33 mouse cellular contexts compared by ENCODE assay signal in the genomic region with DNA sequence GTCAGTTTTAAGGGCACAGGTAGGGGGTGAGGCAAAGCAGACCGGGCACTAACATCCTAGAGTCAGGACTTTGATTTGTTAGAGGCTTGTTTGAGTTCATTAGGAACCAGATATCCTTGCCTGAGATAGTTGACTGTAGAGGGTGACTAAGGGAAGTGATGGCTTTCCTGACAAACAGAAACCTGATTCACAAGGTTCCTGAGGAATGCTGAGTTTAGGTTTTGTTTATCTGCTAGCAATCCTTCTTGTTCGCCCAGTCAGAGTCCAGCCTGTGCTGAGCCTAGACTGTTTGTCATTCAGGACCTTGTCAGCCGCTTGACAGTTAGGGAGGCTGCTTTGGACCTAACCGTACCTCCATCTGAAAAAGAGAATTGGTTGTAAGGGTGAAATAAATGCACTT. TPM values are rescaled to one million over a fixed set of nuclear protein-coding genes. Genes with fewer than 3 reads are reported as not detected.
DNase-seq lines count a peak whose midpoint lies in the region; ATAC-seq and TF ChIP-seq lines count a peak whose summit lies in the region.
"Had no signal": no experiment of that assay in that cellular context is flagged by ENCODE, and none has a peak within 500 bp of the region (broad histone marks: within the 10 kb centered on the region; RNA-seq: fewer than 3 reads in every experiment).

No protein-coding gene starts in this region.

- peaks cover 9% of the 10 kb centered on the region; the same call in 1 of the 2 replicates for H3K4me1 ChIP-seq in heart, postnatal 0 days (ENCODE audit: control insufficient read depth, insufficient read depth)
- H3K4me1 ChIP-seq in liver, embryonic 16.5 days (ENCODE audit: control insufficient read depth, low read depth, low read length) = no peaks in the 10 kb centered on the region
- H3K4me1 ChIP-seq in liver, embryonic 11.5 days (replicated peaks; ENCODE audit: control insufficient read depth, insufficient read depth, low read length) = 0 out of 2 replicates have a peak, but pooled peaks cover 7% of the 10 kb centered on the region
- H3K4me1 ChIP-seq in intestine, embryonic 16.5 days (ENCODE audit: control insufficient read depth, insufficient read depth, low read length) = no peaks in the 10 kb centered on the region
- H3K4me1 ChIP-seq: embryonic facial prominence, embryonic 13.5 days; liver, embryonic 15.5 days had no signal

- ATAC-seq in heart, postnatal 0 days (ENCODE audit: insufficient read depth, low read depth) = no peak
- ATAC-seq in liver, embryonic 16.5 days (ENCODE audit: low read depth) = 0 out of 2 replicates have a peak, but pooled peaks have one; percentile 13
- ATAC-seq in liver, embryonic 11.5 days (replicated peaks; ENCODE audit: low FRiP score) = no peak
- ATAC-seq in intestine, embryonic 16.5 days = peak; percentile 40; the same call in 1 of the 2 replicates
- ATAC-seq: forebrain, embryonic 15.5 days; hindbrain, postnatal 0 days; midbrain, embryonic 13.5 days; Patski had no signal

- H3K36me3 ChIP-seq in heart, postnatal 0 days (replicated peaks; ENCODE audit: control insufficient read depth, insufficient read depth, low read length) = no peaks in the 10 kb centered on the region
- no peaks in the 10 kb centered on the region for H3K36me3 ChIP-seq in liver, embryonic 16.5 days (ENCODE audit: control insufficient read depth, insufficient read depth)
- H3K36me3 ChIP-seq in liver, embryonic 11.5 days (ENCODE audit: control insufficient read depth, insufficient read depth, low read length) = no peaks in the 10 kb centered on the region
- no peaks in the 10 kb centered on the region for H3K36me3 ChIP-seq in intestine, embryonic 16.5 days (ENCODE audit: control insufficient read depth, insufficient read depth, low read length)
- H3K36me3 ChIP-seq: embryonic facial prominence, embryonic 13.5 days; forebrain, embryonic 10.5 days; forebrain, embryonic 15.5 days; heart, embryonic 13.5 days; hindbrain, embryonic 12.5 days; limb, embryonic 12.5 days; liver, embryonic 15.5 days; midbrain, embryonic 13.5 days had no signal

- intact Hi-C loops in heart, postnatal 10 days (cut with DNase I) = loop anchor here (5.0 kb wide), 2 partner anchors 37 to 53 kb away; a partner anchor contains a TSS

- H3K9ac ChIP-seq in heart, postnatal 0 days (replicated peaks; ENCODE audit: low read depth, low read length) = no peak overlapping the region
- H3K9ac ChIP-seq in liver, embryonic 16.5 days (ENCODE audit: low read depth, low read length) = no peak overlapping the region
- H3K9ac ChIP-seq in liver, embryonic 11.5 days (ENCODE audit: low read depth, low read length) = no peak overlapping the region
- H3K9ac ChIP-seq in intestine, embryonic 16.5 days (ENCODE audit: low read depth, low read length) = no peak overlapping the region
- H3K9ac ChIP-seq: embryonic facial prominence, embryonic 13.5 days; forebrain, embryonic 15.5 days; heart, embryonic 13.5 days; hindbrain, embryonic 12.5 days; limb, embryonic 12.5 days; liver, embryonic 15.5 days; midbrain, embryonic 13.5 days had no signal

- no peak overlapping the region for H3K27ac ChIP-seq in heart, postnatal 0 days (ENCODE audit: low read depth)
- no peak overlapping the region for H3K27ac ChIP-seq in liver, embryonic 16.5 days (ENCODE audit: low read length)
- no peak overlapping the region for H3K27ac ChIP-seq in liver, embryonic 11.5 days (ENCODE audit: low read depth, low read length)
- no peak overlapping the region for H3K27ac ChIP-seq in intestine, embryonic 16.5 days (ENCODE audit: low read length)
- H3K27ac ChIP-seq: embryonic facial prominence, embryonic 13.5 days; forebrain, embryonic 10.5 days; forebrain, embryonic 15.5 days; gastrocnemius, adult 2 months; heart, adult 2 months; heart, embryonic 13.5 days; hindbrain, embryonic 12.5 days; hindbrain, postnatal 0 days; liver, embryonic 15.5 days; midbrain, embryonic 13.5 days had no signal

- no peak for TF ChIP-seq EP300 in heart, postnatal 0 days (IDR thresholded peaks at IDR 0.05; ENCODE audit: low read depth)

- no peaks in the 10 kb centered on the region for H3K27me3 ChIP-seq in heart, postnatal 0 days (ENCODE audit: control insufficient read depth, insufficient read depth, low read length)
- H3K27me3 ChIP-seq in liver, embryonic 16.5 days (ENCODE audit: control insufficient read depth, insufficient read depth, low read depth, low read length) = no peaks in the 10 kb centered on the region
- no peaks in the 10 kb centered on the region for H3K27me3 ChIP-seq in liver, embryonic 11.5 days (replicated peaks; ENCODE audit: control insufficient read depth, insufficient read depth, low read length)
- H3K27me3 ChIP-seq in intestine, embryonic 16.5 days (replicated peaks; ENCODE audit: control insufficient read depth, insufficient read depth, low read length) = no peaks in the 10 kb centered on the region
- H3K27me3 ChIP-seq: embryonic facial prominence, embryonic 13.5 days; forebrain, embryonic 15.5 days; liver, embryonic 15.5 days; midbrain, embryonic 13.5 days; Patski had no signal

- 44% methylated on average over 4 of the region's 4 CpGs for WGBS in heart, postnatal 0 days
- WGBS in liver, embryonic 16.5 days (ENCODE audit: insufficient replicate concordance) = 42% methylated on average over 4 of the region's 4 CpGs
- WGBS in liver, embryonic 11.5 days = 40% methylated on average over 4 of the region's 4 CpGs
- WGBS in intestine, embryonic 16.5 days = 19% methylated on average over 4 of the region's 4 CpGs

- DNase-seq in heart, postnatal 0 days (ENCODE audit: low spot score) = peak; percentile 9
- no peak for DNase-seq in heart, postnatal 10 days
- DNase-seq in liver, embryonic 11.5 days (ENCODE audit: low spot score) = no peak
- DNase-seq in yolk sac, embryonic 10.5 days (ENCODE audit: low spot score) = peak; percentile 61
- DNase-seq in gastrocnemius, postnatal 25 days = no peak
- DNase-seq: adrenal gland, postnatal 10 days; cerebellum, adult 8-10 months; cerebellum, postnatal 36 days; gastrocnemius, adult 2 months; heart, adult 2 months; heart, postnatal 36 days; kidney, adult 18-20 months; kidney, postnatal 10 days; layer of hippocampus, adult 9-11 months; lung, postnatal 4 days; thymus, adult 2 months; thymus, postnatal 36 days had no signal

- no peak overlapping the region for H3K4me3 ChIP-seq in heart, postnatal 0 days (ENCODE audit: low read depth, low read length)
- no peak overlapping the region for H3K4me3 ChIP-seq in liver, embryonic 16.5 days (ENCODE audit: low read depth, low read length)
- no peak overlapping the region for H3K4me3 ChIP-seq in liver, embryonic 11.5 days (ENCODE audit: low read depth, low read length)
- no peak overlapping the region for H3K4me3 ChIP-seq in intestine, embryonic 16.5 days (ENCODE audit: low read length)
- H3K4me3 ChIP-seq: embryonic facial prominence, embryonic 13.5 days; forebrain, embryonic 10.5 days; forebrain, embryonic 15.5 days; gastrocnemius, adult 2 months; heart, adult 2 months; heart, embryonic 13.5 days; hindbrain, embryonic 12.5 days; limb, embryonic 12.5 days; liver, embryonic 15.5 days; midbrain, embryonic 13.5 days had no signal

- no peaks in the 10 kb centered on the region for H3K9me3 ChIP-seq in heart, postnatal 0 days (replicated peaks; ENCODE audit: control insufficient read depth, low read length)
- no peaks in the 10 kb centered on the region for H3K9me3 ChIP-seq in liver, embryonic 16.5 days (replicated peaks; ENCODE audit: control insufficient read depth, low read length)
- no peaks in the 10 kb centered on the region for H3K9me3 ChIP-seq in liver, embryonic 11.5 days (ENCODE audit: control insufficient read depth, low read length)
- H3K9me3 ChIP-seq in intestine, embryonic 16.5 days (ENCODE audit: control insufficient read depth, low read length) = no peaks in the 10 kb centered on the region
- H3K9me3 ChIP-seq: embryonic facial prominence, embryonic 13.5 days; forebrain, embryonic 10.5 days; forebrain, embryonic 15.5 days; heart, embryonic 13.5 days; hindbrain, embryonic 12.5 days; limb, embryonic 12.5 days; liver, embryonic 15.5 days; midbrain, embryonic 13.5 days had no signal

- TF ChIP-seq CTCF in heart, postnatal 0 days (IDR thresholded peaks at IDR 0.05; ENCODE audit: low read depth) = no peak

- H3K4me2 ChIP-seq in heart, postnatal 0 days (ENCODE audit: low read depth, low read length) = no peak overlapping the region
- H3K4me2 ChIP-seq in liver, embryonic 16.5 days (ENCODE audit: low read depth, low read length) = no peak overlapping the region
- H3K4me2 ChIP-seq in liver, embryonic 11.5 days = no peak overlapping the region
- no peak overlapping the region for H3K4me2 ChIP-seq in intestine, embryonic 16.5 days (ENCODE audit: low read depth, low read length)
- H3K4me2 ChIP-seq: embryonic facial prominence, embryonic 13.5 days; forebrain, embryonic 15.5 days; heart, embryonic 13.5 days; hindbrain, embryonic 12.5 days; liver, embryonic 15.5 days; midbrain, embryonic 13.5 days had no signal

RNA-seq across cellular contexts. Expression of a gene that starts 2.8 kb away (rescaled TPM):
- total RNA-seq in heart, postnatal 0 days (2014; rRNA removed; ENCODE audit: low replicate concordance) = not detected in 2 replicates
- polyA plus RNA-seq in heart, postnatal 0 days (2015; fragmentation: Nextera tagmentation; extraction: Ambion mirVana) = not detected in 2 replicates
- not detected for total RNA-seq in heart, postnatal 10 days (2021)
- 0.05 TPM in 1 of 2 replicates, not detected in the other for polyA plus RNA-seq in liver, embryonic 16.5 days (2015; fragmentation: Nextera tagmentation; extraction: Ambion mirVana)
- not detected in 2 replicates for polyA plus RNA-seq in liver, embryonic 11.5 days (2014; fragmentation: Nextera tagmentation; extraction: Ambion mirVana)
- not detected in 2 replicates for polyA plus RNA-seq in intestine, embryonic 16.5 days (2015; fragmentation: Nextera tagmentation; extraction: Ambion mirVana)
- not detected for total RNA-seq in gastrocnemius, postnatal 25 days (2021)
- total RNA-seq: adrenal gland, postnatal 10 days; gastrocnemius, adult 2 months; hindbrain, postnatal 0 days; MEL had no signal
- polyA plus RNA-seq: embryonic facial prominence, embryonic 13.5 days; forebrain, embryonic 10.5 days; forebrain, embryonic 15.5 days; heart, adult 2 months; heart, embryonic 13.5 days; hindbrain, postnatal 0 days; limb, embryonic 12.5 days; liver, embryonic 15.5 days; lung, embryonic 16.5 days; midbrain, embryonic 13.5 days; neural tube, embryonic 14.5 days; Patski; stomach, embryonic 14.5 days had no signal

RNA-seq across cellular contexts. Expression of a gene that starts 53.5 kb away (rescaled TPM):
- total RNA-seq in heart, postnatal 0 days (2014; rRNA removed; ENCODE audit: low replicate concordance) = 17.0 and 43.9 TPM in 2 replicates
- polyA plus RNA-seq in heart, postnatal 0 days (2015; fragmentation: Nextera tagmentation; extraction: Ambion mirVana) = 8.8 and 10.8 TPM in 2 replicates
- 10 to 100 TPM; 22.9 to 28.6 TPM for total RNA-seq in heart, postnatal 10 days (2021)
- 24.7 and 27.8 TPM in 2 replicates for polyA plus RNA-seq in liver, embryonic 16.5 days (2015; fragmentation: Nextera tagmentation; extraction: Ambion mirVana)
- 26.8 and 29.6 TPM in 2 replicates for polyA plus RNA-seq in liver, embryonic 11.5 days (2014; fragmentation: Nextera tagmentation; extraction: Ambion mirVana)
- polyA plus RNA-seq in intestine, embryonic 16.5 days (2015; fragmentation: Nextera tagmentation; extraction: Ambion mirVana) = 17.0 and 17.6 TPM in 2 replicates
- total RNA-seq in gastrocnemius, postnatal 25 days (2021) = 1 to 10 TPM; 6.7 to 7.9 TPM
- total RNA-seq: MEL had no signal

Comparison
In these comparisons a context has a peak if more than half of its experiments do, and no peak if none do; other contexts are left out.
1. ATAC-seq: peak in liver, embryonic 16.5 days (single experiment) and intestine, embryonic 16.5 days (single experiment); none in heart, postnatal 0 days (single experiment) and liver, embryonic 11.5 days (single experiment).
2. DNase-seq: peak in heart, postnatal 0 days (single experiment) and yolk sac, embryonic 10.5 days (single experiment); none in heart, postnatal 10 days (0 of 2), liver, embryonic 11.5 days (single experiment) and gastrocnemius, postnatal 25 days (single experiment).